Mouse (Mus musculus) thymus, postnatal 36 days (tissue): ENCODE measurements around the gene Abi3bp.

Source experiments
- DNase-seq, 2 experiments: peaks; one replicate each; pipeline ENCODE4 v3.0.0; 2022; ENCODE audit warnings: mixed read lengths in 2 of 2

The Abi3bp gene

GRCm38 (mm10) chr16:56477677-56478574, at the start of gene Abi3bp:
TSS of gene Abi3bp (plus strand) at chr16:56477878.
- DNase-seq, result no peak

GRCm38 (mm10) chr16:56435293-56436185, 42.1 kb upstream of the Abi3bp start:
- no peak for DNase-seq

GRCm38 (mm10) chr16:56440243-56440642, 37.4 kb upstream of the Abi3bp start:
- DNase-seq, result no peak

GRCm38 (mm10) chr16:56441113-56441512, 36.6 kb upstream of the Abi3bp start:
- no peak for DNase-seq

GRCm38 (mm10) chr16:56441658-56442344, 35.9 kb upstream of the Abi3bp start:
- DNase-seq, result no peak

GRCm38 (mm10) chr16:56451482-56451881, 26.2 kb upstream of the Abi3bp start:
- DNase-seq, result no peak

- no peak for DNase-seq
Observed at GRCm38 (mm10) chr16:56451923-56452322, 25.8 kb upstream of the Abi3bp start.

- no peak for DNase-seq
Observed at GRCm38 (mm10) chr16:56458052-56458754, 19.5 kb upstream of the Abi3bp start.

- no peak for DNase-seq
Observed at GRCm38 (mm10) chr16:56473160-56473559, 4.5 kb upstream of the Abi3bp start.

- no peak for DNase-seq
Observed at GRCm38 (mm10) chr16:56475676-56476075, 2.0 kb upstream of the Abi3bp start.

GRCm38 (mm10) chr16:56478575-56479191, 1.0 kb downstream of the Abi3bp start:
- DNase-seq, result no peak

GRCm38 (mm10) chr16:56483466-56483865, 5.8 kb downstream of the Abi3bp start:
- DNase-seq, result no peak

GRCm38 (mm10) chr16:56486461-56486860, 8.8 kb downstream of the Abi3bp start:
- no peak for DNase-seq

- no peak for DNase-seq
Observed at GRCm38 (mm10) chr16:56490861-56491260, 13.2 kb downstream of the Abi3bp start.

- no peak for DNase-seq
Observed at GRCm38 (mm10) chr16:56495266-56495665, 17.6 kb downstream of the Abi3bp start.

GRCm38 (mm10) chr16:56496743-56497142, 19.1 kb downstream of the Abi3bp start:
- no peak for DNase-seq

- DNase-seq, result no peak
Observed at GRCm38 (mm10) chr16:56498680-56499079, 21.0 kb downstream of the Abi3bp start.

- no peak for DNase-seq
Observed at GRCm38 (mm10) chr16:56500441-56500840, 22.8 kb downstream of the Abi3bp start.

GRCm38 (mm10) chr16:56501101-56501500, 23.4 kb downstream of the Abi3bp start:
- no peak for DNase-seq

GRCm38 (mm10) chr16:56501513-56501912, 23.8 kb downstream of the Abi3bp start:
- DNase-seq, result no peak

- DNase-seq, result no peak
Observed at GRCm38 (mm10) chr16:56502134-56502533, 24.5 kb downstream of the Abi3bp start.

- DNase-seq, result no peak
Observed at GRCm38 (mm10) chr16:56503941-56504340, 26.3 kb downstream of the Abi3bp start.
